Mouse (Mus musculus) lung, embryonic 15.5 days (tissue): ENCODE results near the gene Zkscan1. TPM values are rescaled to one million over a fixed set of nuclear protein-coding genes. Genes with fewer than 3 reads are reported as not detected.

ENCODE experiments used
- ATAC-seq: fragments of 200-750 bp; cut with Nextera tagmentation; 2 replicates; pipeline ENCODE4 v1.8.0; 2017; ENCODE audit warnings: moderate number of reproducible peaks, borderline replicate concordance; ENCODE audit not compliant: low FRiP score, low TSS enrichment; ENCODE audit errors: extremely low read depth
- H3K27ac ChIP-seq: fragments of 300-500 bp; sonication (generic); 2 replicates; pipeline ENCODE4 v1.5.1; 2015; ENCODE audit warnings: moderate library complexity, mild to moderate bottlenecking, inconsistent platforms
- H3K27me3 ChIP-seq: fragments of 300-500 bp; sonication (generic); 2 replicates; pipeline ENCODE4 v1.6.1; 2015; ENCODE audit warnings: inconsistent platforms
- H3K36me3 ChIP-seq: fragments of 300-500 bp; sonication (generic); 2 replicates; pipeline ENCODE4 v1.6.1; 2015; ENCODE audit warnings: inconsistent platforms
- H3K4me1 ChIP-seq: fragments of 300-500 bp; sonication (generic); 2 replicates; pipeline ENCODE4 v1.6.1; 2015; ENCODE audit warnings: inconsistent platforms
- H3K4me2 ChIP-seq: fragments of 300-500 bp; sonication (generic); 2 replicates; pipeline ENCODE4 v1.6.1; 2015; ENCODE audit warnings: inconsistent platforms, mild to moderate bottlenecking, moderate library complexity
- H3K4me3 ChIP-seq: fragments of 300-500 bp; sonication (generic); 2 replicates; pipeline ENCODE4 v1.5.1; 2015; ENCODE audit warnings: mild to moderate bottlenecking, inconsistent platforms
- H3K9ac ChIP-seq: fragments of 300-500 bp; sonication (generic); 2 replicates; pipeline ENCODE4 v1.6.1; 2015; ENCODE audit warnings: inconsistent platforms
- H3K9me3 ChIP-seq: fragments of 300-500 bp; sonication (generic); 2 replicates; pipeline ENCODE4 v1.6.1; 2016; ENCODE audit warnings: inconsistent platforms
- WGBS: fragments of 180-500 bp; shearing (Covaris S2); methylation state at CpG from one replicate; pipeline ENCODE4 v1.1.7; 2015; 5-methylcytosine and 5-hydroxymethylcytosine counted together
- polyA plus RNA-seq: library from polyadenylated mRNA; unstranded; fragments of >200 nt; fragmentation: Nextera tagmentation; extraction: Ambion mirVana; gene quantifications from 2 replicates; pipeline ENCODE4 v1.2.1, GENCODE M21; 2015

The Zkscan1 gene
- polyA plus RNA-seq, 1 experiment from 2014 or later: 16.6 TPM

GRCm38 (mm10) chr5:138118041-138118440, 33.2 kb downstream of the Zkscan1 start:
- Histone ChIP-seq H3K4me3 (peak overlapping the region; percentile 86), H3K27ac (no peak overlapping the region), H3K9me3 (no peaks in the 10 kb centered on the region), H3K36me3 (peaks cover 21% of the 10 kb centered on the region), H3K9ac (no peak overlapping the region), H3K4me1 (peaks cover 11% of the 10 kb centered on the region), H3K4me2 (peak overlapping the region; percentile 65), H3K27me3 (no peaks in the 10 kb centered on the region)
- WGBS: 51% methylated on average over 3 of the region's 3 CpGs
- no peak for ATAC-seq

- Histone ChIP-seq H3K27ac (no peak overlapping the region), H3K27me3 (no peaks in the 10 kb centered on the region), H3K4me1 (no peaks in the 10 kb centered on the region), H3K9me3 (no peaks in the 10 kb centered on the region), H3K9ac (no peak overlapping the region), H3K4me2 (no peak overlapping the region), H3K4me3 (no peak overlapping the region), H3K36me3 (peaks cover 69% of the 10 kb centered on the region)
- WGBS: 83% methylated on average over 5 of the region's 5 CpGs
- ATAC-seq: no peak
Observed at GRCm38 (mm10) chr5:138132425-138133064, 47.7 kb downstream of the Zkscan1 start.

GRCm38 (mm10) chr5:138137257-138137656, 52.4 kb downstream of the Zkscan1 start:
- Histone ChIP-seq H3K4me3 (no peak overlapping the region), H3K27ac (no peak overlapping the region), H3K4me1 (no peaks in the 10 kb centered on the region), H3K36me3 (peaks cover 30% of the 10 kb centered on the region), H3K4me2 (no peak overlapping the region), H3K9me3 (no peaks in the 10 kb centered on the region), H3K9ac (no peak overlapping the region), H3K27me3 (no peaks in the 10 kb centered on the region)
- no peak for ATAC-seq
- 39% methylated on average over 4 of the region's 4 CpGs for WGBS

- H3K4me1 ChIP-seq: no peaks in the 10 kb centered on the region
- peaks cover 23% of the 10 kb centered on the region for H3K36me3 ChIP-seq
- no peak overlapping the region for H3K9ac ChIP-seq
- no peaks in the 10 kb centered on the region for H3K27me3 ChIP-seq
- H3K4me3 ChIP-seq: no peak overlapping the region
- no peak for ATAC-seq
- 51% methylated on average over 8 of the region's 8 CpGs for WGBS
- no peak overlapping the region for H3K4me2 ChIP-seq
- H3K27ac ChIP-seq: no peak overlapping the region
- H3K9me3 ChIP-seq: no peaks in the 10 kb centered on the region
Observed at GRCm38 (mm10) chr5:138137935-138138549, 53.2 kb downstream of the Zkscan1 start.

- Histone ChIP-seq H3K4me2 (no peak overlapping the region), H3K36me3 (peaks cover 21% of the 10 kb centered on the region), H3K27me3 (no peaks in the 10 kb centered on the region), H3K4me1 (no peaks in the 10 kb centered on the region), H3K4me3 (no peak overlapping the region), H3K27ac (no peak overlapping the region), H3K9me3 (no peaks in the 10 kb centered on the region), H3K9ac (no peak overlapping the region)
- no peak for ATAC-seq
- WGBS: 73% methylated on average over 4 of the region's 4 CpGs
Observed at GRCm38 (mm10) chr5:138138585-138138984, 53.7 kb downstream of the Zkscan1 start.

- 59% methylated on average over 3 of the region's 3 CpGs for WGBS
- Histone ChIP-seq H3K9me3 (no peaks in the 10 kb centered on the region), H3K9ac (peak overlapping the region; percentile 82), H3K27me3 (no peaks in the 10 kb centered on the region), H3K4me3 (peak overlapping the region; percentile 66), H3K4me1 (peaks cover 10% of the 10 kb centered on the region), H3K36me3 (peaks cover 28% of the 10 kb centered on the region), H3K27ac (no peak overlapping the region), H3K4me2 (peak overlapping the region; percentile 66)
- ATAC-seq: no peak
Observed at GRCm38 (mm10) chr5:138154390-138154789, 69.5 kb downstream of the Zkscan1 start.

- peak within 1 kb of the TSS; percentile 87 for H3K27ac ChIP-seq
- peak; percentile 94 for ATAC-seq
- H3K4me2 ChIP-seq: peak within 1 kb of the TSS; percentile 66
- H3K27me3 ChIP-seq: no peaks in the 10 kb centered on the region
- no peaks in the 10 kb centered on the region for H3K9me3 ChIP-seq
- under 1% methylated on average over 31 of the region's 31 CpGs for WGBS
- peak within 1 kb of the TSS; percentile 66 for H3K4me3 ChIP-seq
- peak within 1 kb of the TSS; percentile 82 for H3K9ac ChIP-seq
- H3K4me1 ChIP-seq: peaks cover 13% of the 10 kb centered on the region
- peaks cover 23% of the 10 kb centered on the region for H3K36me3 ChIP-seq
Observed at GRCm38 (mm10) chr5:138155443-138155976, 70.6 kb downstream of the Zkscan1 start, which contains the start of gene Zfp113. TSS of gene Zfp113 (minus strand) at chr5:138155744.

Other genes starting within 250 kb of the Zkscan1 start
- gene Pilra, start 248.8 kb upstream of the Zkscan1 start, polyA plus RNA-seq: 3.4 and 4.0 TPM in 2 replicates
- gene Pilrb1, start 227.0 kb upstream of the Zkscan1 start, polyA plus RNA-seq: 0.76 and 0.78 TPM in 2 replicates
- gene Pilrb2, start 213.3 kb upstream of the Zkscan1 start, polyA plus RNA-seq: 0.83 and 1.1 TPM in 2 replicates
- 0.33 and 0.37 TPM in 2 replicates for gene Cyp3a13, start 163.5 kb upstream of the Zkscan1 start, polyA plus RNA-seq
- 0.10 and 0.12 TPM in 2 replicates for gene Gjc3, start 122.0 kb upstream of the Zkscan1 start, polyA plus RNA-seq
- 0.17 TPM in 1 of 2 replicates, not detected in the other for gene Azgp1, start 103.6 kb upstream of the Zkscan1 start, polyA plus RNA-seq
- not detected in 2 replicates for gene Smok3a, start 63.8 kb upstream of the Zkscan1 start, polyA plus RNA-seq
- not detected in 2 replicates for gene Smok3b, start 63.7 kb upstream of the Zkscan1 start, polyA plus RNA-seq
- not detected in 2 replicates for gene Smok3c, start 31.9 kb upstream of the Zkscan1 start, polyA plus RNA-seq
- 61.3 and 66.3 TPM in 2 replicates for gene Zscan21, start 31.8 kb downstream of the Zkscan1 start, polyA plus RNA-seq
- gene Zfp113, start 70.7 kb downstream of the Zkscan1 start, polyA plus RNA-seq: 20.8 and 21.3 TPM in 2 replicates
- 316 and 320 TPM in 2 replicates for gene Cops6, start 76.0 kb downstream of the Zkscan1 start, polyA plus RNA-seq
- 22.8 and 26.2 TPM in 2 replicates for gene Ap4m1, start 86.9 kb downstream of the Zkscan1 start, polyA plus RNA-seq
- 216 and 228 TPM in 2 replicates for gene Mcm7, start 87.3 kb downstream of the Zkscan1 start, polyA plus RNA-seq
- 86.7 and 92.3 TPM in 2 replicates for gene Taf6, start 102.4 kb downstream of the Zkscan1 start, polyA plus RNA-seq
- gene Cnpy4, start 102.4 kb downstream of the Zkscan1 start, polyA plus RNA-seq: 61.0 and 63.5 TPM in 2 replicates
- gene Mblac1, start 109.2 kb downstream of the Zkscan1 start, polyA plus RNA-seq: 9.1 and 9.7 TPM in 2 replicates
- gene Nxpe5, start 140.8 kb downstream of the Zkscan1 start, polyA plus RNA-seq: not detected in 2 replicates
- 58.1 and 58.6 TPM in 2 replicates for gene Lamtor4, start 170.4 kb downstream of the Zkscan1 start, polyA plus RNA-seq
- gene BC037034, start 178.9 kb downstream of the Zkscan1 start, polyA plus RNA-seq: 4.5 and 5.7 TPM in 2 replicates
- gene Gal3st4, start 187.8 kb downstream of the Zkscan1 start, polyA plus RNA-seq: 1.1 and 2.0 TPM in 2 replicates
- gene Gm43720, start 194.9 kb downstream of the Zkscan1 start, polyA plus RNA-seq: 0.13 and 0.24 TPM in 2 replicates
- gene Gpc2, start 194.9 kb downstream of the Zkscan1 start, polyA plus RNA-seq: 18.9 and 20.6 TPM in 2 replicates
- gene Stag3, start 195.2 kb downstream of the Zkscan1 start, polyA plus RNA-seq: 2.6 and 3.6 TPM in 2 replicates